Mouse (Mus musculus) activated CD4-positive, CD25-positive, alpha-beta regulatory T cell, adult 9 weeks (primary cell): ENCODE measurements around the gene Derl3. TPM values are rescaled to one million over a fixed set of nuclear protein-coding genes. Genes with fewer than 3 reads are reported as not detected.

Experiments used
- polyA plus RNA-seq: library from polyadenylated mRNA; unstranded; fragments of 100-300 nt; shearing (Covaris generic); gene quantifications from one replicate; pipeline ENCODE4 v1.2.1, GENCODE M21; 2017

Derl3 gene
- polyA plus RNA-seq, result 3.1 TPM

DNA sequence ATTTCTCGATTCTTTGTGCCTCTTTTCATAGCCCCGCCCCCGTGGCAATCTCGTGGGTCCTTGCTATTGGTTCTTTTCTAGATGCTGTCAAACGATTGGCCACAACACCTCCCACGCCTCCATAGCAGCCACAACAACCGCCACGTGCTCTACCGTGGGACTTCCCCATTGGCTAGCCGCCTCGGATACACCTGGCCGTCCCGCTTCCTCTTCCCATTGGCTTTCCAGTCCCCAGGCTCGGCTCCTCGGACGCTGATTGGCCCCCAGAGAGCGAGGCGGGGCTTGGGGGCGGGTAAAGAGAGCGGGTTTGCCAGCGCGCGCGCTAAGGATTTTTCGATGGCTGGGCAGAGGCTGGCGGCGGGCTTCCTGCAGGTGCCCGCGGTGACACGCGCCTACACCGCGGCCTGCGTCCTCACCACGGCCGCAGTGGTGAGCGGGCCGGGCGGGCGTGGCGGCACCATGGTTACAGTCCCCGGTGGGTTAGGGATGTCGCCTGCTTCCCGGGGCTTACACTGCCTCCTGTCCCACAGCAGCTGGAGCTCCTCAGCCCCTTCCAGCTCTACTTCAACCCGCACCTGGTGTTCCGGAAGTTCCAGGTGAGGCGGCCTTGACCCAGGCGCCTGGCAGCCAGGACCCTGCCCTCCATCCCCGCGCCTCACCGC is at the start of gene Derl3:
Gene Derl3, plus strand, starts transcription at position 325 of the 662 bp plus-strand sequence.

DNA sequence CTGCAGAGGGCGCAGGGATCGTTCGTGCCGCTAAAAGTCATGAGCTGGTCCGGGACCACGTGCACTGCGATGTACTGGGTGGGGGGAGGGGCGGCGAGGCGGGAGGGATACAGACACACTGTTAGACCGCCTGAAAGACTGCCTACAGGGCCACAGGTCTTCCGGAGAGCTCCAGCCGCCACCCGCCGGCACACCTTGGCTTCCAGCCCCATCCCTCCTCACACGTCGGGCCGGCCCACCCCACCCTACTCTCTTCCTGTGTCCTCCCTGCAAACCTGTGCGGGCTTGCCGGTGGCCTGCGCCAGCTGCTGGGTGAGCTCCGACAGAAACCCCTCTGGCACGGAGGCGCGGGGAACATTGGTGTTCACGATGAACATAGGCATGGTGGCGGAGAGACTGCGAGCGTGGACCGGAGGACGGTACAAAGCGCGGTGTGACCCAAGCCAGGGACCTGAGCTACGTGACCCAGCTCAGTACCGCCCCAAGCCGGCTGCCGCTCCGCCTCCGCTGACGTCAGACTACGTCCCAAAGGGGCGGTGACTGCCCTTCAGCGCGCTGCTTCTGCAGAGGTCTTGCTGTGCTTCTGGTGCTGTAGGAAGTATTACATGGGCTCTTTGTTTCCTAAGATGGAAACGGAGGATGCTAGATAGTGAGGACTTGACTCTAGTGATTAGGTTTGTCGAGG is 33.3 kb upstream of the Derl3 start, which contains the start of gene Mif:
Gene Mif, minus strand, starts transcription at position 455 of the 685 bp plus-strand sequence.

DNA sequence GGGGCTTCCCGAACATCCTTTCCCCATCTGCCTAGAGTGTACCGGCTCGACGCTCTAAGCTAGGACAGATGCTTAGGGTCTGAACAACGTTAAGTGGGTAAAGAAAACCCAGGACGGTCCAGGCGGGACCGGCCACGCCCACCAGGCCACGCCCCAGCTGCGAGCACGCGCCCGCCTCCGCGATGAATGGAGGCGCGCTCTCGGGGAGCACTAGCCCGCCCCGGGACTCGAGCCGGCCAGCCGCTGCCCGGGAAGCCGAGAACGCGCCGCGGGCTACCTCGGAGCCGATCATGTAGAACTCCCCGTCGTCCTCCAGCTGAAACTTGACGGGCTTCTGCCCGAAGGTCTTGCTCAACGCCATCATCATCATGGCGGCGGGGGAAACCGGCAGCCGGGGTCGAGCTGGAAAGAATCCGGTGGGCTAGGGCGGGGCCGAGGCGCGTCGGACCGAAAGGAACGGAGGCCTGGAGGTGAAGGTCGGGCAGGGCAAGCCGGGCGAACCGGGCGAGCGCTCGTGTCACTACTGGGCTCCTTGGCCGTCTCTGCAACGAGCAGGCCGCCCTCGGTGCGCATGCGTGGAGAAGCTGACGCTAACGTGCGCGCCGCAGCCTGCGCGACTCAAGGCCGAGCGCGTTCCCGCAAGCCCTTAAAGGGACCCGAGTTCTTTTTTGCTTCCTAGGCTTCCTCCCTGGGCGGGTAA is 28.0 kb downstream of the Derl3 start, which contains the start of gene Smarcb1:
Gene Smarcb1, minus strand, starts transcription at position 592 of the 700 bp plus-strand sequence.

DNA sequence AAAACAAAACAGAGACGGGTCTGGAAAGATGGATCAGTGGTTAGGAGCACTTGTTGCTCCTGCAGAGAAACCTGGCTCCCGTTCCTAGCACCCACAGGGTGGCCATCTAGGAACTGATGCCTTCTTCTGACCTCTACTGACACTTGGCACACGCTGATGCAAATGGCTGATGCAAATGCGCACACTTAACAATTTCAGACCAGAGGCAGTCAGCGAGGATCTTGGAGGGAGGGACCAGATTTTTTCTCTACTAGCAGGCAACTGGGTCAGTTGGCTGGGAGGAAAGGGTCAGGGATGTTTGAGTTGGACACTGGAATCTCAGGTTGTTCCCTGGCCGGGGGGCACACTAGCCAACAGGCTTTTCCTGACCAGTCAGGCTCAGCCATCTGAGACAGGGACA is 39.7 kb downstream of the Derl3 start, which contains the start of gene Chchd10:
Gene Chchd10, plus strand, starts transcription at position 240 of the 400 bp plus-strand sequence.

DNA sequence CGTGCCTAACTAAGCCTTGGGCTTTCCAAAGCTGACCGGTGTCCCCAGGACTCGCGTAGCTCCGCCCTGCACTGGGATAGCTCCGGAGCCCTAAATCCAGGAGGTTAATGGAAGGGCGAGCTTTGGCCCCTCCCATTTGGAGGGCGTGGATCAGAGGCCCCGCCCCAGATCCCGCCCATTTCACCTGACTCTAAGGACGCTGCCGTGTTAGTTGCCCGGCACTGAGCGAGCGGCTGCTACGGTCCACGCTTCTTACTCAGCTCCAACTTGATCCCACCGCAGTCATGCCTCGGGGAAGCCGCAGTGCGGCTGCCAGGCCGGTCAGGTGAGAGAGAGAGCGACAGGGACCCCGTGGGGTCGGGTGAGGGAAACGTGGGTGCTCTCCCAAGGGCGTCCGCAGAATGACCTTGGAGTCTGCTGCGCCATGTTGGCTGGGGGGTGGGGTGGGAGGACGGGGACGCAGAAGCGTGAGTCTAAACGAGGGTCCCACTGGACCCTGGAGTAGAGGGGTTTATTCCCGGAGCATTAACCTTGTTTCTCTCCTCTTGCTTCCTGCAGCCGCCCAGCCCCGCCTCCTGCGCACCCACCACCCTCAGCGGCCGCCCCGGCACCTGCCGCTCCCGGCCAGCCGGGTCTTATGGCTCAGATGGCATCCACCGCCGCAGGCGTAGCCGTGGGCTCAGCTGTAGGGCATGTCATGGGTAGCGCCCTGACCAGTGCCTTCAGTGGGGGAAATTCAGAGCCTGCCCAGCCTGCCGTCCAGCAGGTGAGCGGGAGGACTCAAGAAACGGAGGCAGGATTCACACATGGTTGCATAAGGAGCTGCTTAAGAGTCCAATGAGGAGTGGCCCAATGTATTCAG is 42.7 kb downstream of the Derl3 start, which contains the start of gene Mmp11:
Gene Mmp11, minus strand, starts transcription at position 817 of the 862 bp plus-strand sequence.

DNA sequence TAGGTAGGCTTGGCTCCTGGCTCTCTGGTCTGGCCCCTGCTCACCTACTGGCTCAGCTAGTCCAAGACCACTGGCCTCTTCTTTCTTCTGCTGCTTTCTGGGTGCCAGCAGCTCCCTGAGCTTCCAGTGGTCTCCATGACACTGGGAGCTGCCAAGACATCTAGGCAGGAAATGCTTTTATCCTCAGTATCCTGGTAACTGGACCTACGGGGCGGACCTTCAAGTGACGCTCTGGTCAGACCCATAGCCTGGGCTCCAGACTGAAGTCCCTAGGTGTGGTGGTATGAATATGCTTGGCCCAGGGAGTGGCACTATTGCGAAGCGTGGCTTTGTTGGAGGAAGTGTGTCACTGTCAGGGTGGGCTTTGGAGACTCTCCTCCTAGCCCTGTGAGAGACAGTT is 47.3 kb downstream of the Derl3 start, which contains the start of gene Gm867:
Gene Gm867, minus strand, starts transcription at position 153 of the 400 bp plus-strand sequence.

DNA sequence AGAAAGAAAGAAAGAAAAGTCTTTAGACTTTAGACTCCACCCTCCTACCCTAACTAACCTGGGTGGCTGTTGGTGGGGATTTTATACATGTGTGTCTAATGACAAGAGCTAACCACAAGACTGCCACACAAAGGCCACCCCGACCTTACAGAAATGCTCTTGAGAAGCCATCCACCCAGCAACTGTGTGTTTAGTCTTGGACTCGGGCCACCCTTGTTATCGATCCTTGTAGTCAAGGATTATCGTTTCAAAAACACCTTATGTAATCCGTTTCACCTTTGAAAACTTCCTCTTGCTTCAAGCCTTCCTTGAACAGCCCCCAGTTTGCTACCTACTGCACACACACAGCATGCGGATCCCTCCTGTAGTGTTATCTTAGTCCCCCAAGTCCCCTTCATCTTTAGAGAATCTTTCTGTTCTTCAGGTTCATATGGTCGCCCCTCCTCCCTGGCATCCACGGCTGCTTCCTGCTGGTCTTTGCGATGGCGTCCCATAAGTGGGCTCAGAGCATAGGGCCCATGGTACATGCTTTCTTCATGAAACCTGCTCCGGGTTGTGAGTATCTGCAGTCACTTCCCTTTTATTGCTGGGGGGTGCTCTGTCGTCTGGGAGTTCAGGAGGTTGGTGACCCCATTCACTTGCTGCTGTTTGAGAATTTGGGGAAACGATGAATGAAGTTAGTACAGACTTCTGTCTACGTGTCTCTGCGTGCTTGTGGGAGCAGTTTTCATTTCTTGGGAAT is 49.7 kb downstream of the Derl3 start, which contains the start of gene Vpreb3:
Gene Vpreb3, plus strand, starts transcription at position 322 of the 742 bp plus-strand sequence.

Other genes with a start within 250 kb of the Derl3 start
- 22.4 TPM for gene Susd2, start 249.4 kb upstream of the Derl3 start, polyA plus RNA-seq
- gene Cabin1, start 129.1 kb upstream of the Derl3 start, polyA plus RNA-seq, result 59.1 TPM
- gene Ddt, start 120.0 kb upstream of the Derl3 start, polyA plus RNA-seq, result 79.9 TPM
- not detected for gene Gm20441, start 112.5 kb upstream of the Derl3 start, polyA plus RNA-seq
- gene Gstt3, start 112.0 kb upstream of the Derl3 start, polyA plus RNA-seq, result 10.1 TPM
- gene Gstt1, start 94.8 kb upstream of the Derl3 start, polyA plus RNA-seq, result 0.42 TPM
- not detected for gene Gstt4, start 70.9 kb upstream of the Derl3 start, polyA plus RNA-seq
- 58.6 TPM for gene Gstt2, start 56.0 kb upstream of the Derl3 start, polyA plus RNA-seq
- 682 TPM for gene Mif, start 33.2 kb upstream of the Derl3 start, polyA plus RNA-seq
- 120 TPM for gene Smarcb1, start 28.2 kb downstream of the Derl3 start, polyA plus RNA-seq
- 55.3 TPM for gene Chchd10, start 39.7 kb downstream of the Derl3 start, polyA plus RNA-seq
- gene Mmp11, start 43.1 kb downstream of the Derl3 start, polyA plus RNA-seq, result 8.0 TPM
- gene Gm867, start 47.3 kb downstream of the Derl3 start, polyA plus RNA-seq, result not detected
- 0.92 TPM for gene Vpreb3, start 49.6 kb downstream of the Derl3 start, polyA plus RNA-seq
- gene Gm5134, start 61.1 kb downstream of the Derl3 start, polyA plus RNA-seq, result 1.7 TPM
- 35.1 TPM for gene Zfp280b, start 139.2 kb downstream of the Derl3 start, polyA plus RNA-seq
- not detected for gene Slc5a4b, start 217.5 kb downstream of the Derl3 start, polyA plus RNA-seq